Mouse (Mus musculus) gastrocnemius, adult 18-20 months (tissue): ENCODE results near the gene Itga1. TPM values are rescaled to one million over a fixed set of nuclear protein-coding genes. Genes with fewer than 3 reads are reported as not detected.

Experiments
- DNase-seq: peaks from one replicate; pipeline ENCODE4 v3.0.0; 2021; ENCODE audit warnings: low spot score
- total RNA-seq, 2 experiments: library from RNA; stranded (reverse); gene quantifications; 2 replicates each; pipeline ENCODE4 v1.2.3; 2021

Gene Itga1
- total RNA-seq, 2 experiments from 2014 or later: 8.0 to 8.4 TPM

DNA sequence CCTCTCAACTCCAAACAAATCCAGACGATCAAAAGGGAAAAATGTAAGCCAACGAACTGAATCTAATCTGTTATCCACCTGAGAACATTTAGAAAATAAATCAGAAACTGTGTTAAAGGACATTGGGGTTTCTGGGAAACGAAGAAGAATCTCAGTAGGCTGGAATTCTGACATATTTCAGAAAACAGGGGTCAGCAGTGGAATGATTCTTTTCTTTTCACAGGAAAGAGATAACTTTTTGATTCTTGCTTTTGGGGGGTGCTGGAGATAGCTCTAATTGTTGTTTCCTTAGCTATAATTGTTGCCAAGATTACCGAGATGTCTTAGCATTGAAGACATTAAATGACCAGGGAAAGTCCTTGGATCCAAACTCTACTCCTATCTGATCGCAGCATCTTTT, 44.2 kb downstream of the Itga1 start:
- DNase-seq: no peak

DNA sequence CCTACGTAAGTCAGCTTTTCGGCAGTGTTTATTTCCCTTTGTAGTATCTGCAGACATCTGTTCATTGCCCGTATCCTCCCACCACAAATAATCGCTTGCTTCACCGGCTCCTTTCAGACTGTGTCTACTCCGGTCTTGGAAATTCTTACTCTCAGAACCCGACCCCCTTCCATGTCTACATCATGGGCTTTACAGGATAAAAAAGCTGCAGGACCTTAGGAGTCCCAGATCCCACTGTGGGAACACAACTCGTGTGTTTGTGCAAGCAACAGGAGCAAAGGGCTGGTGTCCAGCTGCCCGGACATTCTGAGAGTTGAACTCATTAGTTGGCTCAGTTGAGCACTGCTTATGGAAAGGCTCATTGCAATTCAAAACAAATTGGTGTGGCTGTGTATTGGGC, 47.0 kb downstream of the Itga1 start:
- no peak for DNase-seq

DNA sequence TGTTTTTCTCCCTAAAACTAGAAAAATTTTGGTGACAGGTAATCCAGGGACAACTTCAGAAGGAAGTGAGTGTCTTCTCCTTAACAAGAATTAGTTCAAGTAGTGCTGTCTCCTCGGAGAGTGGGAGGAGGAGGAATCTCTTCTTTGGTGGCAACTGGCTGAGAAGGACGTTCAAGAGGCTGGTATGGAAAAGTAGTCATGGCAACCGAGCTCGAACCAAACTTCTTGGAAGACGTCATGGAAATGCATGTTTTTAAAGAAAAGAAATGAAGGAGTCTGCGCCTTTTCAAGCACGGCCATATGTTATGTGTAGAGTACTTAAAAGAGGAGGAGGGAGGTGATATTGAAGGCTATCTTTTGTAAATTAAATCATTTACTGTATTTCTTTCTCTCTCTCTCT, 49.2 kb downstream of the Itga1 start:
- DNase-seq: no peak

DNA sequence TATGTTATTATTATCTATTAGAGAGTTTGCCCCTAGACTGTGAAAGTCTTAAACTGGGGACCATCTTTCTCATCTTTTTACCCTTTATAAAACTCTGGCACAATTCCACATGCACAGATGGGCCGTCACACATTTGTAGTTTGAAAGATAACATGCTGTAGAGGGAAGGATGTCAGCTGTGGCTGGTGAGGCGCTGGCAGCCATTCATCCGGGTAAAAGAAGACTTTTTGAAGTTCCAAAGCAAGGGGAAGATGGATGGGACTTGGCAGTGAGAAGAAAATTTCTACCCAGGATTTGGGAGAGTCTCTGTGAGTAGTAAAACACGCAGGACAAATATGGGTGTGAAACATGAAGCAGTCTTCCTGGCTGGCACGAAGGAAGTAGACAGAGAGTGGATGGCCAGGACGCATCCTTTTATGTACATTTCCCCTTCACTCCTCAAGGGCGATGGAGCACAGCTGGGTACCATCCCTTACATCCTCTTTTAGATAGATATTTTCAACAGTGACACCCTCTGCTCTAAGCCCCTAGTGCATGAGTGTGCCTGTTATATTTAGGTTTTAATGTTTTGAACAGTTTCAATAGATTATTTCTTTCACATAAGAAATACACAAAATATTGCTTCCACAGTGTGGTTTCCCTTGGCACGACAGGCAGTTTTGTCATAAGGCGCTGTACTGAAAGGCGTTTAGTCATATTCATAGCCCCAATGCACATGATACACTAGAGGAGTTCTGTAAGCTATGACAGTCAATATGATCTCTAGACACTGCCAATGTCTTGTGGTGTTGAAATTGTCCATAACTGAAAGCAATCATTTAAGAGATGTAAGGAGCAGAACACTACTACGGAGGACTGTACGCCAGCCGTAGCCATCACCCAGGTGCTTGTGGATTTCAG, 50.9 kb downstream of the Itga1 start:
- DNase-seq: no peak

DNA sequence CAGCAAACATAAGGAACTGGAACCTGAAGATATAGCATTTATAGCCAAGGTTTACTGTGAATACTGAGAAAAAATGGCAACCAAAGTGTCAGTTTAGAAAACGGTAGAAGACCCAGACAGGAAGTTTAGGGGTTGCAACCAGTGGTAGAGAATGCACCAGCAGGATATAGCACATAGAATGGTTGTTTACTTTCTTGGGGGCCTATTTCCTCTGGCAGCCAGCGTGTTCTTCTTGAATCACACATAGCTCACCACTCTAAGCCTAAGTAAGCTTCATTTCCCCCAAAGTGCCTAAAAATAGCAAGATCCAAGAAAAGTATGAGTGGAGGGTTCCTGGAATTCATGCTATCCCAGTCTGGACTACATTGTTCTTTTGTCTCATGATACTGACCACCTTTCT, 59.1 kb downstream of the Itga1 start:
- DNase-seq: no peak

DNA sequence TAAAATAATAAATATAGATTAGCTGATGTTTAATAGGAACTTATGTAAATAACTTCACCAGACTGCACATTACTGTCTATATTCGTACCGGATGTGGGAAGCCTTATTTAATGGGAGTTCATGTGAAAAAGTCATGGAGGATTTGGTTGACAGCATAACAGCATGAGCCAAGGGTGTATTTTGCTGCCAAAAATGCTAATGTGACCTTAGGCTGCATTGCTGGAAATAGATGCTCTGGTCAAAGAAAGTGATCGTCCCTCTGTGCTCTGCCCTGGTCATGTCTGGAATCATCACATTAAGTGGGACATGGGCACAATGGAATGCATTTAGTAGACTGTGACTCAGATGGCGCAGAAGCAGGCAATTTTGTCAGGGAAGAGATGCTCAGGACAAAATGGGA, 64.5 kb downstream of the Itga1 start:
- DNase-seq: no peak

DNA sequence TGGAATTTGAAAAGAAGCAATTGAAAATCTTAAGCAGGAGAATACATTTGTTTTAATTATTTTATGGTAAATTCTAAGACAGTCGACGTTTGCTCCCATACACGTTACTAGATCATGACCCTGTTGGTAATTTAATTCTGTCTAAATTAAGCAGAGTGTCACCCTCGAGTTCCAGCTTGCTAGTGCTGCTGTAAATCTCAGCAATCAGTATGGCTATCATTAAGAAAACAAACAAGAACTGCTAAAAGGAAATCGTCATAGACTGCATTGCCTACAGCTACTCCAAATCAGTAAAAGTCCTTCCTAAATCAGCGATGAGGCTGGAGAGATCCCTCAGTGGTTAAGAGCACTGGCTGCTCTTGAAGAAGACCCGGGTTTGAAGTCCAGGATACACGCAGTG, 66.4 kb downstream of the Itga1 start:
- no peak for DNase-seq

DNA sequence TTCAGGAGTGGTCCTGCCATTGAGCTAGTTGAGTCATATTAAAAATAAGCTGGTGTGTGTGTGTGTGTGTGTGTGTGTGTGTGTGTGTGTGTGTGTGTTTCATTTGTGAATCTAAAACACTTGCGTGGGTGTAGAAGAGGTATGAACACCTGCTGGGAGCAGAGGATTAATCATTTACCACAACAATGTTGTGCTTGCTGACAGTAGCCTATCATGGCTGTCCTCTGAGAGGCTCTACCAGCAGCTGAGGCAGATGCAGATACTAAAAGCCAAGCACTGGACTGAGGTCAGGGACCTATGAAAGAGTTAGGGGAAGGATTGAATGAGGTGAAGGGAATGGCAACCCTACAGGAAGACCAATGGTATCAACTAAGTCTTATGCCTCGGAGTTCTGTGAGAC, 68.6 kb downstream of the Itga1 start:
- no peak for DNase-seq

DNA sequence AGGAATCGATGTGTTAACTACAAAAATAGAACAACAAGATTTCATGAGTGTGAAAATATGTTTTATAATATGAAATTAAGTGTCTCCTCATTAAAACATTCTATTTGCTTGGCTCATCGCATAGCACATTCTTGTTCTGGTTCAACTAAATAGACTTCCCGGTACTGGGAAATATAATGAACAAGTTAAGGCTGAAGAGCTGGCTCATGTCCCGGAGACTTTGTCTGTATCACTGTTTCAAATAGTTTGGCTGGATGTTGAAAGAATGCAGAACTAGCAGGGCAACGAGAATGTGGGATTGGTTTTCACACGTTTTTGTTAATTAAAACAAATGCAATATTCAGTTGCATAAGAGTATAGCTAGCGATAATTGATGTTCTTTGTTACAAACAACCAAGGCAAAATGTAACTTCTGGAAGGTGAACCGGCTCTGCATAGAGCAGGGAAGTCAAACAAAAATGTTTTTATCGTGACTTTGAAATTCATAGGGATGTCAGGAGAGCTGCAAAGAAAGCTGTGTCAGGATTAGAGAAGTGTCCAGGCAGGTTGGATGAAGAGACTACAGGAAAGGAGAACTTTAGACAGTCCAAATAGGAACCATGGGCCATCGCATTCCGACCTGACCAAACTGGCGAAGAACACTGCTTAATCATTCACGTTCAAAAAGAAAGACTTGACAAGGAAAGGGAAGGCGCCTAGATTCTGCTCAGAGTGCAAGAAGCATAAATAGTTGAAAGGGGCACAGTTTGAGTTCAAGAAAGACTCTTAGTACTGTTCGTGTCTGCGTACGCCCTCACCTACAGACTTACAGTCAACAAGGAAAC, 70.4 kb downstream of the Itga1 start:
- no peak for DNase-seq

DNA sequence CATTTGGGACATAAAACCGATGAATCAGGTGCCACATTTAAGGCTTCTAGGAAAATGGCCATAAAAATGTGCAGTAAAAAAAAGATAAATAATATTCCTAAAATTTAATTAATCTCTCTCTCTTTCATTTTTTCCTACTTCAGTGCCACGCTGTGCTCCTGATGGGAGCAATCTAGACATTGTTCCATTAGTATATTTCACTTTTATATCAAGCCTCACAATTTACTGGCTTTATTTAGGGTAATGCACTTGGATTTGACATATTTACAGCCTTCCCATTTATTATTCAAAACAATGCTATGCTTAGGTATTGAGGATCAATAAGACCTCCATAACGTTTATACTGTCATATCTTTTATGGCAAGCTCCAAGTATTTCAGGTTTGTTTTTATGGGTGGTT, 76.4 kb downstream of the Itga1 start:
- no peak for DNase-seq

DNA sequence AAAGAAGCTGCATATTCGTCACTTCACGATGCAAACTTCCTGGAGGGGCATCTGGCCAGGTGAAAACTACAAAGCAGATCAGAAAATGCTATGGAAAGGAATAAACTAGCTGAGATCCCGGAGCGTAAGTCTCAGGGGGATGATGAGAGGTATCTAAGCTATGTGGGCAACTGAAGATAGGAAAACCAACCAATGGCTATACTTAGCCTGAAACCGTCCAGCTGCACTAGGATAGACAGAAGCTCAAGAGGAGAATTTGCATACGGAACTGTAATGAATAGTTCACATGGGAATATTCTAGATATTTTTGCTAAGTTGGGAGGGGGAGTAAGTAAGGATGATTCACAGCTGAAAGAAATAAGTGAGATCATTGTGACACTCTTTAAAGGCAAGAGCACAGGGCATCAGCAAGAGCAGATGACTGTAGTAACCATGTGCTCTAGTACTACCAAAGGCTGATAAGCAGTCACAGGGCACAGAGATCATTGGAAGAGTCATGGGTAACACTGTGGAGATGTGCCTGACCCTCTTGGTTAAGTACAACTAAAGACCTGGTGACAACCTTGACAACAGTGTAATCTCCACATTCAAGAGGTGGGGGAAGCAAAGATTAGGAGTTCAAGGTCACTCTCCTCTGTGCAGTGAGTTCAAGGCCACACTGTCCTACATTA, 79.5 kb downstream of the Itga1 start:
- DNase-seq: no peak

DNA sequence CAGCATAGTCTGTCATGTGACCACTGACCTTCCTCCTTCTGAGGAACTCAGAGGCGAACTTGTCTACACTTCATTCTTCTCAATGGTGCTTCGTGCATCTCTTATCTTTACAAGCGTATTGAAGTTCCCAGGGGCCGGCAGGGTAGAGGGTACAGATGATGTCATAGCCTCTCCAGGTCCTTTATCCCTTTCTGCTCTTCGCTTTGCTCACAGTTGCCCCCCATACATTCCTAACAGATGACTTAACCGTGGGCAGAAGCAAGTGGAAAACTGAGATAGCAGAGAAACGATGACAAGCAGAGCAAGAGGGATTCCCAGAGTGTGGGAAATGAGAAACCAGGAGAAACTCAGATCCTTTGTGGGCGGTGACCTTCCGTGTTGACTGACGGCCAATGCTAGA, 80.4 kb downstream of the Itga1 start:
- DNase-seq: no peak

DNA sequence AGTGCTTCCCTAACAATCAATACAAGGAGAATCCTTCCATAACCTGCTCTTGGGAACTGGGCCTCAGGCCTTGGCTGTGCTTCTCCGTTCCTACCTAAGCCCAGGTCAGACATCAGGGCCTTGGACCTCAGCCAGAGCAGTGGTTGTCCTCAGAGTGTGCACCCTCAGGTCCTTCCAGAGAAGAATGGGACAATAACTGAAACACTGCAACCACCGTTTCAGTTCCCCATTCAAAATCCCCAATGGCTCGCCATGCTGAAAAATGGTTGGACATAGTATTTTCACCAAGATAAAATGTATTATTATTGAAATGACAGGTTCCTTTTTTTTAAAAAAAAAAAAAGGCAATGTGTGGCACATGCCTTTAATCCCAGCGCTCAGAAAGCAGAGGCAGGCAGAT, 81.0 kb downstream of the Itga1 start:
- DNase-seq: no peak

DNA sequence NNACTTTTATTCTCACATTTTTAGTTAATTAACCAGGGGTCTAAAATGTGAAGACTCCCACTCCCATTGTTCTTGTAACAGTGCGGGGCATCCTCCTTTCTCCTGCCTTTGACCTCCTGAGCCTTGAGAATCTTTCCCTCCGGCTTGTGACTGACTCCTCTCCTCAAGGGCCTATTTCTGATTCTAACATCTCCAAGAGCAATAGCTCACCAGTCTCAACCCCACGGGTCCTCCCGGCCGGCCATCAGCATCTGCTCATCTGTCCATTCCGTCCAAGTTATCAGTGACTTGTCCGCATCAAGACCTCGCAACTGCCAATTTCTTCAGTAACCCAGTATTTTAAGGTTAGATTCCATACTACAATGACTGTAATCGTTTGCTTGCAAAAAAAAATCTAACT, 84.2 kb downstream of the Itga1 start:
- DNase-seq: no peak

DNA sequence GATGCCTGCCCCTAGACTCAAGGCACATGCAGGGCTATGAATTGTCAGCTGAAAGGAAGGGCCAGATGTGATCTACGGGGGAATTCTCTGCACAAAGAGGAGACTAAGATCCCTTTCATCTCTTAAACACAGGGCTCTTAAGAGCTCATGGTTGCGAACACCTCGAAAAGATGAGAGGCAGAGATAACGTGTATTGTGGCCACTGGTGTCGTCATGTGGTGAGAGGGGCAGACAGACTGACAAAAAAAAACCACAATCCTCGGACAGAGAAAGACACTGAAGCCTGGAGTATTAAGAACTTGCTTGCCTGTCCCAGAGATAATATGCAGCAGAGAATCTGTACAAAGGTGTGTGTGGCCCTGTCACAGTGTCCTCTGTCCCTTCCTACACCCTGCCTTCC, 90.2 kb downstream of the Itga1 start:
- no peak for DNase-seq

DNA sequence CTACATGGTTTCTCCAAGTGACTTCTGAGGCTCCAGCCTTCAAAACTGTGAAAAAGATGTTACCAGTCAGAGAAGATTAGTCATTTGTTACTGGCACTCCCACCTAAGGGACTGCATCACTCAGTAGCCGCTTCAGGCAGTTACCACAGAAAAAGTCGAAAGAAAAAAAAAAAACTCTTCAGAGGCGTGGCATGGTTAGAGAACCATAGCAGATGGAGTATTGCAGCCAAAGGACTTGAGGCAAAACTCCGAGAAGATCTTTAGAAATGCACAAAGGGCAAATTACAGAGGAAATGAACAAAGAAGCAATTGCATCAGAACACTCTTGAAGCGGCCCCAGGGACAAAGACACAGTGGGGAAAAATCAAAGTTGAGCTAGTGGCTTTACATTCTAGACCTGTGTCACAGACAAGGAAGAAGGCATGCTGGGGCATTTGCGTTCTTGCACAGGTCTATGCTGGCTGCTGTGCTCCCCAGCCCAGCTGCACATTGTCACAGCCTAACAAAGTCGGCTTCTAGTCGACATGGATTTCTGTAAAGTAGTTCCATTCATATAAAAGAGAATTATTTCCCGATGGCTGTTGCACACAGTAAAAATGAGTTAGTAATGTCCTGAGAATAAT, 95.4 kb downstream of the Itga1 start:
- DNase-seq: no peak

DNA sequence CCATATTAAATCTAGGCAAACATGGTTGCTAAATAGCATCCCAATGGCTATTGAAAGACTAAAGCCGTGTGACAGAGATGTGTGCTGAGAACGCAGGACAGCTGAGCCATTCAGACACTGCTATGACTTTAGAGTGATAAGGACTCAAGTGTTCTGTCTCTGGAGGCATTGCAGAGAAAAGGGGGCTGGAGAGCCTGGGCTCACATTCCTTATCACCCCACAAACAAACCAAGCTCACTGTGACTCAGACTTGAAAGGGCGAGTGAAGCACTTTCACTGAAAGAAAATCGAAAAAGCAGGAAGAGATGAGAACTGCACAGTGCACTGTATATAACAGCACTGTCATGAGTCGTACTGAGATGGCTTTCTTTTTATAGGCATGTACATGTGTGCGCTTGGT, 96.4 kb downstream of the Itga1 start:
- no peak for DNase-seq

DNA sequence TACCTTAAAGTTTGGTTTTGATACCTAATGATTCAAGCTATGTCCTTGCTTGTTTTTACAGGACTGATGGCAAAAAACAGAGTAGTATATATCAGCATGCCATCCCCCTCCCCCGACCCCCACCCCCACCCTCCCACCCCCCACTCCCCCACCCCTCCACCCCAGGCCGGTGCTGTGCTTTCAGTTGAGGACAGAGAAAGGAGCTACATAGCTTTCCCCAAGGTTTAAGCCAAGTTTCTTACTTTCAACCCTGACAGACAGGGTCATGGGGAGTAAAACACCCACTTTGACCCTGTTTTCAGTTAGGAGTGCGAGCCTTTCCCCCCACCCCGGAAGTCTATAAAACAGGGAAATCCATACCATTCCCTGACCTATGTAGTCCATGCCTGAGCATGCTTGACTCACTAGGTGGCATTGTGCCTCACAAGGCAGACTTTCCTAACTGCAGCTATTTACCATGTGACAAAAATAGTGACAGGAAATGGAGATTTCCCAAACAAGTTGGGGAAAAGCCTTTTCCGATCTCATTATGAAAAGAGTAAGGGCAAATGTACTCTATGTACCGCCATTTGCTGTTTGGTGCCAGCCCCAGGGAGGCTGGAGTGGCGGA, 98.2 kb downstream of the Itga1 start:
- DNase-seq: no peak

DNA sequence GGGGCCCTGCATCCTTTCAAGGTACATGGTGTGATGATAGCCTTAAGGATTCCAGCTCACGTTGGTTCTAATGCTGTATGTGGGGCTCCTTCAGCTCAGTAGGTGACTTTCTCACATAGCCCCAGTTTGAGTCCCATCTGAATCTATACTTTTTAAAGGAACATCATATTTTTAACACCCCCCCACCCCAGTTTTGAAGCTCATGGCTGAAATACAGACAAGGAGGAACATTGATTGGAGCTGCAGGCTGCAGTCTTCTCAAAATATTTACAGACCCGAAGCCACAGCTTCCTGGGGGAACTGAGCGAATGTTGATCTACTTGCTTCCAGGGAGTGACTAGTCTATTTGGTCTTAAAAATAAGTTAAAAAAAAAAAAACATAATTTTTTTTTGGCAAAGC, 98.9 kb downstream of the Itga1 start:
- DNase-seq: no peak

DNA sequence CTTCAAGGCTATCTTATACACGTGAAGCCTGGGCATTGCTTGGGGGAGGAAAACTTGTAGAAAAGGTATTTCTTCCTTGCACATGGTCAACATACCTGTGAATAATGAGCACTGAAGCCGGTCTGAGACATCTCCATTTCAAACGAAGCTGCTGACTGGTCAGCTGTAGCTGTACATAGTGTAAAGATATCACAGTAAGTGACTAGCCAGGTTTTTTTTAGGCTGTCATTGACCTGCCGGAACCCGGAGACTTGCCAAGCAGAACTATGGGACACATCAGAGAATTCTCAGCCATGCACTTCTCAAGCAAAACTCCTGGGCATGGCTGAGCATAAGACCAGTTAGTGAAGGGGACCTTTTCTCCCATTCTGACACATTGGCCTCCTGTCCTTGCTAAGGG, 99.6 kb downstream of the Itga1 start:
- no peak for DNase-seq

DNA sequence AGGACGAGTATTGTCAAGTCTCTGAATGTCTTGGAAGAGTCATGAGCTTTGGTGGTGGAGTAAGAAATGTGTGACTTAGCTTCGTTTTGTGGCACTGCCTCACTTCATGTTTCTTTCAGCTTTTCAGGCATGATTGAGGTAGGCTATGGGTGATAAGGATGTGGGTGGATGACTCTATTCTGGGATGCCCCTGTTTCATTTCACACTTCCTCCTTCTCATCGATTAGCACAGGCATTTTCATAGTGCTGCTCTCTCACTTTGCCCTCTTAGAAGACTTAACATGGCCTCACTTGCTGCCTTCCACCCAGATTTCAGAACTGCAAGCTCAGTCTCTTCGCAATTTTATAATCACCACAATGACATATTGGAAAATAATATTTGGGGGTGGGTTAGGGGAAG, 102.2 kb downstream of the Itga1 start:
- DNase-seq: no peak
